In the genomic region with DNA sequence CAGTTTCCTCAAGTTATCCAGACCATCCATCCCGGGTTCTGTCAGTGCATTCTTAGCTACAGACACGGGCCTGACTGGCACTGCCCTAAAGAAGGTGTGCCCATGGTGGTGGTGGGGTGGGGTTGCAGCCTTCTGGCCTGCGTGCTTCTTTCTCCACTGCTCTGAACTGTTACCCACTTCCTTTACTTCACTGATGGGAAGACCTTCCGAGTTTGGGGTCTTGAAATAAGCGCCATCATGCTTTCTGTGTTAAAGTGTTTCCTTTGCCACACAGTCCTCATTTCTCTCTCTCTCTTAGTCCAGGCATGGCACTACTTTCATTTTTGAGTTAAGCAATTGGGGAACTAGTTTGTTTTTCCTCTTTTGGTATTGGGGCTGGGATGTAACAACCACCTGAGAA, we compare ENCODE assay signal across 8 mouse cellular contexts. TPM values are rescaled to one million over a fixed set of nuclear protein-coding genes. Genes with fewer than 3 reads are reported as not detected.
A peak's percentile ranks its signal among the peaks of the same experiment; 100 is the strongest.
DNase-seq lines count a peak whose midpoint lies in the region; ATAC-seq and TF ChIP-seq lines count a peak whose summit lies in the region.

No protein-coding gene starts in this region.

- no peaks in the 10 kb centered on the region for H3K27me3 ChIP-seq in testis, adult 2 months (ENCODE audit: control insufficient read depth, insufficient read depth, low read length)
- no peaks in the 10 kb centered on the region for H3K27me3 ChIP-seq in forebrain, embryonic 12.5 days
- no peaks in the 10 kb centered on the region for H3K27me3 ChIP-seq in limb, embryonic 15.5 days
- no peaks in the 10 kb centered on the region for H3K27me3 ChIP-seq in splenic B cell, adult 2 months (ENCODE audit: control insufficient read depth, insufficient read depth, low read length, poor library complexity, severe bottlenecking)

- peaks cover 13% of the 10 kb centered on the region for H3K4me1 ChIP-seq in testis, adult 2 months (ENCODE audit: control insufficient read depth, insufficient read depth, low read length)
- H3K4me1 ChIP-seq in forebrain, embryonic 12.5 days = peaks cover 27% of the 10 kb centered on the region
- H3K4me1 ChIP-seq in limb, embryonic 15.5 days = 0 out of 2 replicates have a peak, but pooled peaks cover 7% of the 10 kb centered on the region

- peak overlapping the region; percentile 81 for H3K9ac ChIP-seq in forebrain, embryonic 12.5 days
- H3K9ac ChIP-seq in limb, embryonic 15.5 days = no peak overlapping the region

- H3K4me3 ChIP-seq in testis, adult 2 months (ENCODE audit: control insufficient read depth, low read depth, low read length) = peak overlapping the region; percentile 94
- H3K4me3 ChIP-seq in forebrain, embryonic 12.5 days (replicated peaks) = peak overlapping the region; percentile 79
- peak overlapping the region; percentile 65 for H3K4me3 ChIP-seq in limb, embryonic 15.5 days

- H3K27ac ChIP-seq in testis, adult 2 months (ENCODE audit: control insufficient read depth, insufficient read depth, low read depth, low read length) = no peak overlapping the region
- H3K27ac ChIP-seq in forebrain, embryonic 12.5 days = peak overlapping the region; percentile 78; the same call in 1 of the 2 replicates
- H3K27ac ChIP-seq in limb, embryonic 15.5 days = no peak overlapping the region

- ATAC-seq in forebrain, embryonic 12.5 days (ENCODE audit: low FRiP score) = peak; percentile 40
- no peak for ATAC-seq in limb, embryonic 15.5 days (ENCODE audit: insufficient number of reproducible peaks, low FRiP score, low TSS enrichment, low read depth)

- H3K9me3 ChIP-seq in forebrain, embryonic 12.5 days = no peaks in the 10 kb centered on the region
- H3K9me3 ChIP-seq in limb, embryonic 15.5 days = no peaks in the 10 kb centered on the region

- H3K36me3 ChIP-seq in testis, adult 2 months (ENCODE audit: control insufficient read depth, insufficient read depth, low read length) = no peaks in the 10 kb centered on the region
- no peaks in the 10 kb centered on the region for H3K36me3 ChIP-seq in forebrain, embryonic 12.5 days (replicated peaks)
- H3K36me3 ChIP-seq in limb, embryonic 15.5 days = no peaks in the 10 kb centered on the region
- no peaks in the 10 kb centered on the region for H3K36me3 ChIP-seq in splenic B cell, adult 2 months (ENCODE audit: control insufficient read depth, insufficient read depth, low read length, poor library complexity, severe bottlenecking)

- no peak for TF ChIP-seq CTCF in testis, adult 2 months (IDR thresholded peaks at IDR 0.05; ENCODE audit: control insufficient read depth, insufficient read depth, insufficient replicate concordance, low read depth, low read length)

- no peak for TF ChIP-seq POLR2A in testis, adult 2 months (IDR thresholded peaks at IDR 0.05; ENCODE audit: control insufficient read depth, low read depth, low read length)

- peak overlapping the region; percentile 68 for H3K4me2 ChIP-seq in forebrain, embryonic 12.5 days
- H3K4me2 ChIP-seq in limb, embryonic 15.5 days = peak overlapping the region; percentile 93

- no peak for DNase-seq in testis, postnatal 10 days (ENCODE audit: low spot score)
- peak; percentile 15 for DNase-seq in splenic B cell, adult 2 months (ENCODE audit: low read depth, low spot score)
- no peak for DNase-seq in spleen, postnatal 36 days (ENCODE audit: low spot score in 2 of 2)
- DNase-seq in frontal cortex, postnatal 14 days (ENCODE audit: low spot score in 2 of 2) = no peak
- no peak for DNase-seq in adrenal gland, postnatal 36 days

- 52% methylated on average over 5 of the region's 5 CpGs for WGBS in forebrain, embryonic 12.5 days
- WGBS in limb, embryonic 15.5 days = 45% methylated on average over 5 of the region's 5 CpGs

RNA-seq across cellular contexts. Expression of a gene that starts 1.3 kb away (rescaled TPM):
- polyA plus RNA-seq in testis, adult 2 months (2012; rRNA removed) = 1.5 and 1.7 TPM in 2 replicates
- 39.8 and 40.2 TPM in 2 replicates for polyA plus RNA-seq in forebrain, embryonic 12.5 days (2016; fragmentation: Nextera tagmentation; extraction: Ambion mirVana)
- 10.0 and 13.0 TPM in 2 replicates for polyA plus RNA-seq in limb, embryonic 15.5 days (2015; fragmentation: Nextera tagmentation; extraction: Ambion mirVana)
- 10 to 100 TPM; 33.4 to 36.4 TPM for total RNA-seq in adrenal gland, postnatal 36 days (2021)

RNA-seq across cellular contexts. Expression of a gene that starts 54.8 kb away (rescaled TPM):
- 6.7 and 8.2 TPM in 2 replicates for polyA plus RNA-seq in testis, adult 2 months (2012; rRNA removed)
- 719 and 759 TPM in 2 replicates for polyA plus RNA-seq in forebrain, embryonic 12.5 days (2016; fragmentation: Nextera tagmentation; extraction: Ambion mirVana)
- polyA plus RNA-seq in limb, embryonic 15.5 days (2015; fragmentation: Nextera tagmentation; extraction: Ambion mirVana) = 369 and 396 TPM in 2 replicates
- 100 to 1,000 TPM in 1 of 2 experiments, 10 to 100 TPM in 1; 88.4 to 111 TPM for total RNA-seq in adrenal gland, postnatal 36 days (2021)

RNA-seq across cellular contexts. Expression of a gene that starts 55.3 kb away (rescaled TPM):
- 115 and 158 TPM in 2 replicates for polyA plus RNA-seq in testis, adult 2 months (2012; rRNA removed)
- 2,862 and 3,130 TPM in 2 replicates for polyA plus RNA-seq in forebrain, embryonic 12.5 days (2016; fragmentation: Nextera tagmentation; extraction: Ambion mirVana)
- polyA plus RNA-seq in limb, embryonic 15.5 days (2015; fragmentation: Nextera tagmentation; extraction: Ambion mirVana) = 1,549 and 1,691 TPM in 2 replicates
- total RNA-seq in adrenal gland, postnatal 36 days (2021) = 100 to 1,000 TPM; 593 to 702 TPM

Comparison
In these comparisons a context has a peak if more than half of its experiments do, and no peak if none do; other contexts are left out.
1. RNA of a gene that starts 54.8 kb away (polyA plus RNA-seq): 719 to 759 TPM in forebrain, embryonic 12.5 days and 369 to 396 TPM in limb, embryonic 15.5 days; 6.7 to 8.2 TPM in testis, adult 2 months; every median in the first group is over 10 times any median in the second.
2. Peak in every context shown above with its lines, with median percentiles within 50 percentile points of each other: H3K4me3 ChIP-seq.